Mouse (Mus musculus): ENCODE measurements around the gene Ddx31.

Ddx31 gene

GRCm38 (mm10) chr2:28912961-28913360 lies 72.8 kb downstream of the Ddx31 start:
- DNase-seq: no peak

- no peak for DNase-seq
These were observed 73.9 kb downstream of the Ddx31 start for GRCm38 (mm10) chr2:28914121-28914520.

GRCm38 (mm10) chr2:28915104-28915738 lies 75.0 kb downstream of the Ddx31 start:
- DNase-seq: no peak

GRCm38 (mm10) chr2:28915768-28916512 lies 75.7 kb downstream of the Ddx31 start:
- DNase-seq: peak; percentile 92

GRCm38 (mm10) chr2:28916513-28916865 lies 76.3 kb downstream of the Ddx31 start, which contains the start of gene Barhl1:
Gene Barhl1, minus strand, starts transcription at chr2:28916668.
- DNase-seq: no peak

GRCm38 (mm10) chr2:28917156-28917517 lies 76.9 kb downstream of the Ddx31 start:
- DNase-seq: no peak

GRCm38 (mm10) chr2:28917518-28918361 lies 77.5 kb downstream of the Ddx31 start:
- no peak for DNase-seq

- no peak for DNase-seq
These were observed 78.8 kb downstream of the Ddx31 start for GRCm38 (mm10) chr2:28919001-28919400.

- peak; percentile 24 for DNase-seq
These were observed 83.7 kb downstream of the Ddx31 start for GRCm38 (mm10) chr2:28923912-28924311.

GRCm38 (mm10) chr2:28930571-28930970 lies 90.4 kb downstream of the Ddx31 start:
- DNase-seq: no peak

- DNase-seq: no peak
These were observed 98.8 kb downstream of the Ddx31 start for GRCm38 (mm10) chr2:28938997-28939396.

GRCm38 (mm10) chr2:28943666-28944516 lies 103.7 kb downstream of the Ddx31 start:
- DNase-seq: no peak

- DNase-seq: no peak
These were observed 105.2 kb downstream of the Ddx31 start for GRCm38 (mm10) chr2:28945388-28945787.

GRCm38 (mm10) chr2:28946312-28946711 lies 106.1 kb downstream of the Ddx31 start:
- no peak for DNase-seq

GRCm38 (mm10) chr2:28952981-28953380 lies 112.8 kb downstream of the Ddx31 start:
- DNase-seq: no peak

- DNase-seq: no peak
These were observed 114.4 kb downstream of the Ddx31 start for GRCm38 (mm10) chr2:28954595-28954994.
